Mouse (Mus musculus) lung, postnatal 0 days (tissue): ENCODE data around the gene Drosha.

Experiments
- CTCF ChIP-seq: IDR thresholded peaks from 2 replicates; pipeline ENCODE4 v1.5.1; 2016; ENCODE audit warnings: antibody characterized with exemption, mild to moderate bottlenecking
- EP300 ChIP-seq: IDR thresholded peaks from 2 replicates; pipeline ENCODE4 v1.6.1; 2016; ENCODE audit warnings: antibody characterized with exemption, mild to moderate bottlenecking, control low read depth

GRCm38 (mm10) chr15:12889909-12890308, 65.3 kb downstream of the Drosha start:
- no peak for TF ChIP-seq CTCF
- no peak for TF ChIP-seq EP300
